Mouse (Mus musculus) heart, adult 9 months (tissue): ENCODE measurements around the gene Jakmip3.

Source experiments
- DNase-seq, 2 experiments: peaks; one replicate each; pipeline ENCODE4 v3.0.0; 2022; ENCODE audit warnings: low spot score in 2 of 2

The Jakmip3 gene

GRCm38 (mm10) chr7:138947741-138948140 lies 7.2 kb downstream of the Jakmip3 start:
- no peak for DNase-seq

- DNase-seq, result no peak
These were observed 7.8 kb downstream of the Jakmip3 start for GRCm38 (mm10) chr7:138948309-138948708.

GRCm38 (mm10) chr7:138955787-138956186 lies 15.3 kb downstream of the Jakmip3 start:
- DNase-seq, result no peak

GRCm38 (mm10) chr7:138957106-138957505 lies 16.6 kb downstream of the Jakmip3 start:
- no peak for DNase-seq

GRCm38 (mm10) chr7:138959747-138960146 lies 19.2 kb downstream of the Jakmip3 start:
- DNase-seq, result no peak

GRCm38 (mm10) chr7:138963756-138964155 lies 23.2 kb downstream of the Jakmip3 start:
- DNase-seq, result no peak

- DNase-seq, result no peak
These were observed 27.6 kb downstream of the Jakmip3 start for GRCm38 (mm10) chr7:138968010-138968620.

- no peak for DNase-seq
These were observed 37.0 kb downstream of the Jakmip3 start for GRCm38 (mm10) chr7:138977510-138977909.

- no peak for DNase-seq
These were observed 44.0 kb downstream of the Jakmip3 start for GRCm38 (mm10) chr7:138984576-138984975.

GRCm38 (mm10) chr7:138989156-138989555 lies 48.6 kb downstream of the Jakmip3 start:
- no peak for DNase-seq

- DNase-seq, result no peak
These were observed 62.2 kb downstream of the Jakmip3 start for GRCm38 (mm10) chr7:139002692-139003091.

- DNase-seq, result no peak
These were observed 62.7 kb downstream of the Jakmip3 start for GRCm38 (mm10) chr7:139003250-139003649.

GRCm38 (mm10) chr7:139009786-139010502 lies 69.4 kb downstream of the Jakmip3 start:
- no peak for DNase-seq

GRCm38 (mm10) chr7:139011027-139011426 lies 70.5 kb downstream of the Jakmip3 start:
- DNase-seq, result peak; percentile 8 to 13

GRCm38 (mm10) chr7:139011586-139011985 lies 71.1 kb downstream of the Jakmip3 start:
- DNase-seq, result no peak

- no peak for DNase-seq
These were observed 72.3 kb downstream of the Jakmip3 start for GRCm38 (mm10) chr7:139012767-139013369.

- DNase-seq, result no peak
These were observed 74.6 kb downstream of the Jakmip3 start for GRCm38 (mm10) chr7:139015143-139015542.

- DNase-seq, result no peak
These were observed 75.8 kb downstream of the Jakmip3 start for GRCm38 (mm10) chr7:139016288-139016687.

GRCm38 (mm10) chr7:139017249-139017903 lies 76.8 kb downstream of the Jakmip3 start:
- no peak for DNase-seq

- no peak for DNase-seq
These were observed 80.4 kb downstream of the Jakmip3 start for GRCm38 (mm10) chr7:139020884-139021283.

- no peak for DNase-seq
These were observed 80.8 kb downstream of the Jakmip3 start for GRCm38 (mm10) chr7:139021326-139021725.

GRCm38 (mm10) chr7:139027136-139027535 lies 86.6 kb downstream of the Jakmip3 start:
- DNase-seq, result no peak
